Mouse (Mus musculus): Measurements from ENCODE around the gene Gm28230. TPM values are rescaled to one million over a fixed set of nuclear protein-coding genes. Genes with fewer than 3 reads are reported as not detected.

Gm28230 gene
- total RNA-seq (2014; rRNA removed) (not detected in 2 replicates), polyA plus RNA-seq (2015; fragmentation: Nextera tagmentation; extraction: Ambion mirVana) (not detected in 2 replicates)

GRCm38 (mm10) chr2:74726551-74726950 lies at the start of gene Gm28230:
Gm28230 (plus strand) TSS chr2:74726728.
- 4% methylated on average over 5 of the region's 5 CpGs for WGBS
- Histone ChIP-seq H3K27me3 (ENCODE audit: insufficient read depth, low read length) (peaks cover 94% of the 10 kb centered on the region), H3K36me3 (ENCODE audit: insufficient read depth, low read length) (no peaks in the 10 kb centered on the region), H3K9me3 (ENCODE audit: low read length) (no peaks in the 10 kb centered on the region), H3K4me1 (ENCODE audit: insufficient read depth, low read length) (no peaks in the 10 kb centered on the region), H3K9ac (replicated peaks; ENCODE audit: low read length, poor library complexity, severe bottlenecking) (no peak within 1 kb of the TSS), H3K4me2 (ENCODE audit: low read depth, low read length, poor library complexity, severe bottlenecking) (no peak within 1 kb of the TSS), H3K4me3 (ENCODE audit: low read depth, low read length) (no peak within 1 kb of the TSS), H3K27ac (ENCODE audit: low read depth, low read length) (no peak within 1 kb of the TSS)
- no peak for ATAC-seq (ENCODE audit: low FRiP score)
- peak; percentile 60 for DNase-seq (ENCODE audit: low spot score)
- TF ChIP-seq CTCF (IDR thresholded peaks at IDR 0.05) = no peak

DNA sequence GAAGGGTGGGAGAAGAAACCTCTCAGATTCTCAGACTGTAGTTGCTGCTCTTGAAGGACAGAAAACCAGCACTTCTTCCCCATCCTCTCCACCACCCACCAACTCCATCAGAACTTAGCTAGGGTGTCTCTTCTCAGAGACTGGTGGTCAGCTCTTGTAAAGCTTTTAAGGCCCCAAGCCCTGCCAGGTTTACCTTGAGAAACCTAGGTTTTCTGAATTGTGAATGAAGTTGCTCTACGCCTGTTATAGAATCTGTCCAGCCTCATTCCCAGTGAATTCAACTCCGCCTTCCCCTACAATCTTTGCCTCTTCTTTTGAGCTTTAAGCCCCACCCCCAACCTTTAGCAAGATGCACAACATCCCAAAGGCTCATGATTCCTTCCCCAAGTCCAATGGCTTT lies 49.4 kb upstream of the Gm28230 start:
- H3K4me3 ChIP-seq (ENCODE audit: low read depth, low read length) = no peak overlapping the region
- H3K9me3 ChIP-seq (ENCODE audit: low read length) = no peaks in the 10 kb centered on the region
- ATAC-seq (ENCODE audit: low FRiP score) (no peak), DNase-seq (ENCODE audit: low spot score) (no peak)
- H3K4me1 ChIP-seq (ENCODE audit: insufficient read depth, low read length) = no peaks in the 10 kb centered on the region
- no peak for TF ChIP-seq CTCF (IDR thresholded peaks at IDR 0.05)
- H3K27me3 ChIP-seq (ENCODE audit: insufficient read depth, low read length) = peaks cover 98% of the 10 kb centered on the region
- H3K4me2 ChIP-seq (ENCODE audit: low read depth, low read length, poor library complexity, severe bottlenecking) = no peak overlapping the region
- no peak overlapping the region for H3K9ac ChIP-seq (replicated peaks; ENCODE audit: low read length, poor library complexity, severe bottlenecking)
- H3K36me3 ChIP-seq (ENCODE audit: insufficient read depth, low read length) = no peaks in the 10 kb centered on the region
- 17% methylated on average over 2 of the region's 2 CpGs for WGBS
- no peak overlapping the region for H3K27ac ChIP-seq (ENCODE audit: low read depth, low read length)

DNA sequence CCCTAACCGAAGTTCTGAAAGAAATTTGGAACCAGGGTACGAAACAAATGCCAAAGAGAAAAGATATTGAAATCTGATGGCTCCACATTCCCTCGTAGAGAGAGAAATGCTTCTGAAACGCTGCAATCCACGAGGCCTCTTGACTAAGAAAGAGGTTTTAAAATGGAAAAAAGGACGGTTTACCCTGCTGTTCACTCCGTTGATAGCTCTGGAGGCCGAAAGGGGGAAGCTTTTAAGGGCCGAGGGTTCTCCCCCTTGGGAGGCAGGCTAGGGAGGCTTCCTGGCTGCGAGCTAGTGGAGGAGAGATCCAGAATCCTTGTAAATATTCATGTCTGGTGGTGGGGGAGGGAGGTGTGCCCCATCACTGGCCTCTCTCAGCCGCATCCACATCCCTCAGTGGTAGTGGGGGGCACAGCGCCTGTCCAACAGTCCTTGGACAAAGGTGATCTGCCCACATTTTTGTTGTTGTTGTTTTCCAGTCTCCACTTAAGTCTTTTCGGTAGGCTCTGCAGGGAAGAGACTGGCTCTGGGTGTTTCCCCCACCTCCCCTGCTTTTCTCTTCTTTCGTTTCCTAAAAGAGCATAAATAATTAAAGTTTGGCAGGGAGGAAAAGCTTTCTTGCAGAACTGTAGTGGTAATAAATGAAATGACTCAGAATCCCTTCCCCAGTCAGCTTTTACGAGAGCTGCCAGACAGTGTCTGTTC lies 47.5 kb upstream of the Gm28230 start, which contains the start of gene Hoxd11:
TSS of gene Hoxd11 (plus strand) at position 667 of the 705 bp plus-strand sequence.
- Histone ChIP-seq H3K9me3 (ENCODE audit: low read length) (no peaks in the 10 kb centered on the region), H3K4me2 (ENCODE audit: low read depth, low read length, poor library complexity, severe bottlenecking) (no peak within 1 kb of the TSS), H3K36me3 (ENCODE audit: insufficient read depth, low read length) (no peaks in the 10 kb centered on the region), H3K4me1 (ENCODE audit: insufficient read depth, low read length) (no peaks in the 10 kb centered on the region), H3K27ac (ENCODE audit: low read depth, low read length) (no peak within 1 kb of the TSS), H3K4me3 (ENCODE audit: low read depth, low read length) (no peak within 1 kb of the TSS), H3K27me3 (ENCODE audit: insufficient read depth, low read length) (peaks cover 99% of the 10 kb centered on the region), H3K9ac (replicated peaks; ENCODE audit: low read length, poor library complexity, severe bottlenecking) (no peak within 1 kb of the TSS)
- 2% methylated on average over 15 of the region's 15 CpGs for WGBS
- TF ChIP-seq CTCF (IDR thresholded peaks at IDR 0.05) = no peak
- no peak for DNase-seq (ENCODE audit: low spot score)
- ATAC-seq (ENCODE audit: low FRiP score) = no peak

DNA sequence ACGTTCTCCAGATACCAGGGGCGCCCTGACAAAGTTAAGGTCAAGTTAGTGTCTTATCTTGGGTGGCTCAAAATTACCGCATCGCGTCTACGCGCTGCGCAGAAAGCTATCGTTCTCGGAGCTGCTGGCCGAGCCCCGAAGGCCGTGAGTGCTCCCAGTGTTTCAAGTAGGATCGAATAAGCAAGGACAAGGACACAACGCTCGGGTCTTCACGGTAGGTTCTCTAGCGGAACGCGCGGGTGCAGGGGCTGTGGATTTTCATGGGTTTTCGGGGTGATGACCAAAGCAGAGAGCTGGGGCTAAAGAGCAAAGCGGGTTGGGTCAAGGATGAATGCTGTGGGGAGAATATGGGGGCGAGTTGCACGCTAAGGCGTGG lies 46.9 kb upstream of the Gm28230 start:
- no peak for TF ChIP-seq CTCF (IDR thresholded peaks at IDR 0.05)
- Histone ChIP-seq H3K9ac (replicated peaks; ENCODE audit: low read length, poor library complexity, severe bottlenecking) (no peak overlapping the region), H3K4me3 (ENCODE audit: low read depth, low read length) (no peak overlapping the region), H3K27me3 (ENCODE audit: insufficient read depth, low read length) (peaks cover 99% of the 10 kb centered on the region), H3K27ac (ENCODE audit: low read depth, low read length) (no peak overlapping the region), H3K9me3 (ENCODE audit: low read length) (no peaks in the 10 kb centered on the region), H3K36me3 (ENCODE audit: insufficient read depth, low read length) (no peaks in the 10 kb centered on the region), H3K4me2 (ENCODE audit: low read depth, low read length, poor library complexity, severe bottlenecking) (no peak overlapping the region), H3K4me1 (ENCODE audit: insufficient read depth, low read length) (no peaks in the 10 kb centered on the region)
- ATAC-seq (ENCODE audit: low FRiP score) (no peak), DNase-seq (ENCODE audit: low spot score) (no peak)
- under 1% methylated on average over 26 of the region's 26 CpGs for WGBS

- ATAC-seq (ENCODE audit: low FRiP score) = no peak
- H3K27ac ChIP-seq (ENCODE audit: low read depth, low read length) = no peak overlapping the region
- WGBS = under 1% methylated on average over 23 of the region's 23 CpGs
Measured at GRCm38 (mm10) chr2:74679980-74680379, 46.5 kb upstream of the Gm28230 start.

GRCm38 (mm10) chr2:74680561-74681398 lies 45.7 kb upstream of the Gm28230 start:
- WGBS = 1% methylated on average over 21 of the region's 21 CpGs
- Histone ChIP-seq H3K4me2 (ENCODE audit: low read depth, low read length, poor library complexity, severe bottlenecking) (no peak overlapping the region), H3K4me3 (ENCODE audit: low read depth, low read length) (no peak overlapping the region), H3K9ac (replicated peaks; ENCODE audit: low read length, poor library complexity, severe bottlenecking) (no peak overlapping the region), H3K27ac (ENCODE audit: low read depth, low read length) (no peak overlapping the region), H3K4me1 (ENCODE audit: insufficient read depth, low read length) (no peaks in the 10 kb centered on the region), H3K36me3 (ENCODE audit: insufficient read depth, low read length) (no peaks in the 10 kb centered on the region), H3K27me3 (ENCODE audit: insufficient read depth, low read length) (peaks cover 99% of the 10 kb centered on the region), H3K9me3 (ENCODE audit: low read length) (no peaks in the 10 kb centered on the region)
- DNase-seq (ENCODE audit: low spot score) (no peak), ATAC-seq (ENCODE audit: low FRiP score) (no peak)
- no peak for TF ChIP-seq CTCF (IDR thresholded peaks at IDR 0.05)

More at GRCm38 (mm10) chr2:74679980-74680379, 46.5 kb upstream of the Gm28230 start:
- Histone ChIP-seq H3K9me3 (ENCODE audit: low read length) (no peaks in the 10 kb centered on the region), H3K27me3 (ENCODE audit: insufficient read depth, low read length) (peaks cover 99% of the 10 kb centered on the region), H3K9ac (replicated peaks; ENCODE audit: low read length, poor library complexity, severe bottlenecking) (no peak overlapping the region), H3K4me1 (ENCODE audit: insufficient read depth, low read length) (no peaks in the 10 kb centered on the region), H3K4me2 (ENCODE audit: low read depth, low read length, poor library complexity, severe bottlenecking) (no peak overlapping the region), H3K36me3 (ENCODE audit: insufficient read depth, low read length) (no peaks in the 10 kb centered on the region), H3K4me3 (ENCODE audit: low read depth, low read length) (no peak overlapping the region)
- DNase-seq (ENCODE audit: low spot score) = no peak
- TF ChIP-seq CTCF (IDR thresholded peaks at IDR 0.05) = no peak
